Mouse (Mus musculus) CH12.LX (cell line): ENCODE data around the gene Ntmt1.

ENCODE experiments used
- CHD2 ChIP-seq: IDR thresholded peaks from 2 replicates; pipeline ENCODE4 v1.6.1; 2011; ENCODE audit warnings: low read length, improper control_type of control experiment
- CTCF ChIP-seq, 2 experiments: IDR thresholded peaks in 1 of 2; conservative IDR thresholded peaks in 1 of 2; 2 replicates each; pipeline ENCODE4 v1.5.1; 2011 to 2012; ENCODE audit warnings: low read depth in 2 of 2, low read length in 2 of 2, improper control_type of control experiment in 1 of 2, inconsistent platforms in 1 of 2, mild to moderate bottlenecking in 1 of 2, moderate library complexity in 1 of 2
- E2F4 ChIP-seq: IDR thresholded peaks from 2 replicates; pipeline ENCODE4 v1.6.1; 2011; ENCODE audit warnings: low read depth, low read length, improper control_type of control experiment; ENCODE audit not compliant: insufficient replicate concordance
- EP300 ChIP-seq: IDR thresholded peaks from 2 replicates; pipeline ENCODE4 v1.6.1; 2011; ENCODE audit warnings: low read length, improper control_type of control experiment
- ETS1 ChIP-seq: conservative IDR thresholded peaks from 2 replicates; pipeline ENCODE4 v1.6.1; 2012; ENCODE audit warnings: low read depth, mild to moderate bottlenecking, inconsistent platforms, low read length, improper control_type of control experiment, moderate library complexity
- HCFC1 ChIP-seq: IDR thresholded peaks from 2 replicates; pipeline ENCODE4 v1.6.1; 2012; ENCODE audit warnings: low read depth, mild to moderate bottlenecking, inconsistent platforms, low read length, improper control_type of control experiment
- MAX ChIP-seq: IDR thresholded peaks from 2 replicates; pipeline ENCODE4 v1.6.1; 2011; ENCODE audit warnings: low read length, improper control_type of control experiment
- MEF2A ChIP-seq: IDR thresholded peaks from 2 replicates; pipeline ENCODE4 v1.6.1; 2014; ENCODE audit warnings: low read depth, mild to moderate bottlenecking, inconsistent platforms, low read length, improper control_type of control experiment, borderline replicate concordance
- POLR2A ChIP-seq: IDR thresholded peaks from 2 replicates; pipeline ENCODE4 v1.6.1; 2011; ENCODE audit warnings: low read depth, mild to moderate bottlenecking, improper control_type of control experiment, low read length
- TCF12 ChIP-seq: IDR thresholded peaks from 2 replicates; pipeline ENCODE4 v1.6.1; 2014; ENCODE audit warnings: low read depth, mild to moderate bottlenecking, inconsistent platforms, low read length, improper control_type of control experiment
- ZNF384 ChIP-seq: IDR thresholded peaks from 2 replicates; pipeline ENCODE4 v1.6.1; 2012; ENCODE audit warnings: low read depth, low read length, improper control_type of control experiment, inconsistent platforms

- no peak for TF ChIP-seq CTCF (conservative IDR thresholded peaks at IDR 0.05 in 1 of 2, IDR thresholded peaks at IDR 0.05 in 1 of 2; ENCODE audit: low read depth in 2 of 2, low read length in 2 of 2)
- no peak for TF ChIP-seq MEF2A
- no peak for TF ChIP-seq POLR2A
- no peak for TF ChIP-seq MAX
- no peak for TF ChIP-seq EP300
- no peak for TF ChIP-seq HCFC1
- TF ChIP-seq TCF12 = no peak
- no peak for TF ChIP-seq ZNF384
- no peak for TF ChIP-seq E2F4
- TF ChIP-seq CHD2 = no peak
- TF ChIP-seq ETS1 = no peak
Observed at GRCm38 (mm10) chr2:30850581-30850980, 43.0 kb downstream of the Ntmt1 start.
